Mouse (Mus musculus) kidney, adult 2 months (tissue): ENCODE results near the gene Cep95.

Source experiments
- CTCF ChIP-seq: fragments of 200-500 bp; conservative IDR thresholded peaks from 2 replicates; pipeline ENCODE4 v1.5.1; 2011; ENCODE audit warnings: low read depth, mild to moderate bottlenecking, control low read depth, low read length, moderate library complexity, mixed read lengths; ENCODE audit not compliant: insufficient read depth, insufficient read length
- POLR2A ChIP-seq: fragments of 200-500 bp; IDR thresholded peaks from one replicate; pipeline ENCODE4 v1.6.1; 2011; ENCODE audit warnings: low read depth, low read length, control low read depth

DNA sequence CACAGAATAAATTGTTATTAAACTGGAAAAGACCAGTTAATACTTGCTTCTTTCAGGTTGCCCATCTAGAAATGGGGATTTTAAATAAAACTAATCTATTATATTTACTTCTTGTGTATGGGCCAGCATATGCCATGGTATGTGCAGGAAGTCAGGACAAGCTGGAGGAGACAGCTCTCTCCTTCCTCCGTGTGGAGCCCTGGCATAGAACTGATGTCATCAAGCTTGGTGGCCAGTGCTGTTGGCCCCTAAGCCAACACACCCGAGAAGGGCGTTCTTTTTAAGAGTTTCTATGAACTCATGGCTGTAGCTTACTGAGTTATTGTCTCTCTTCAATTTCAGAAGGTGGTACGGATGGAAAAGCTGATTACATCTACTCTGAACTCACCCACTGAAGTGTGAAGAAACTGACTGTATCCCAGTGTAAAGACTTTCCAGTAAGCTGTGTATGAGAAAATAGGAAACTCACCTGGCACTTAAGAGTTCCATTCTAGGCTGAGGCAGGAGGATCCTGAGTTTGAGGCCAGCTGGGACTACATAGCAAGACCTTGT, 22.4 kb upstream of the Cep95 start:
- TF ChIP-seq CTCF: no peak
- TF ChIP-seq POLR2A: no peak
